Mouse (Mus musculus) neutrophil, adult 59 days (primary cell): Measurements from ENCODE around the gene Duox1. TPM values are rescaled to one million over a fixed set of nuclear protein-coding genes. Genes with fewer than 3 reads are reported as not detected.

Experiments used
- total RNA-seq, 2 experiments: library from RNA; stranded (reverse); gene quantifications; 1 replicate in 1 of 2; 2 replicates in 1 of 2; pipeline ENCODE4 v1.2.4; 2023

The Duox1 gene
- not detected for total RNA-seq

DNA sequence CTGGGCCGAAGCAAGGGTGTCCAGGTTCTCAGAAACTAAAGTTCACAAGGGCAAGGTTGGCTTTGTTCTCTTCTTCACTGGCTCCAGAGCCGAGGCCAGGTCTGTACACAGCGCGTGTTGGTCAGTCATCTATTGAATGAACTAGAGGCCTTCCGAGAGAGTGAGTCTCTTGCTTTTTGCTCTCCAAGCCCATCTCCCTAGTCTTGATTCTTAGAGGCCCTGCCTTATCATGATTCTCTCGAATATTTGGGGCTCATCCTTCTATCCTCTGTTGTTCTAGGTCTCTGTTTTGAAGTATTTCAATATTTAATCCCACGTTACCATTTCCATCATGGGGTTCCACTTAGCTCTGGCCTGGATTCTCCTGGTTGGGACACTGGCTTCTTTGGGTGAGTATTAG is at the start of gene Duox1:
TSS of gene Duox1 (plus strand) at position 301 of the 400 bp plus-strand sequence.

DNA sequence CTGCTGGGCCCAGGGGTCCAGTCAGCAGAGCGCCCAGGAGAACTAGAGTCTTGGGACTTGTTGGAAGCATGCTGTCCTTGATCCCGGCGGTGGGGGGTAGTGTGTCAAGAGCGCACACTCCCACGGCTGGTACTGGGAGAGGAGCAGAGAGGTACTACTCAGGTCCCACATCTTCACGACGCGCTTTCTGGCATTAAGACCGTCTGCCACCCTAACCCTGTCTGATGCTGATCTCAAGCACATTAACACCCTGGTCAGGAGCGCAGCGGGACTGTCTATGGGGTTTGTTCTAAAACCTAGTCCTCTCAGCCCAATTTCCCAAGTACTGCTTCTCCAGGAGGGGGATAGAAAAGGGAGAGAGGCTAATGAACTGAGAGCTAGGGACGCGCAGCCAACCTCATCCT is 17.4 kb upstream of the Duox1 start, which contains the start of gene Duox2:
TSS of gene Duox2 (minus strand) at position 354 of the 404 bp plus-strand sequence.

DNA sequence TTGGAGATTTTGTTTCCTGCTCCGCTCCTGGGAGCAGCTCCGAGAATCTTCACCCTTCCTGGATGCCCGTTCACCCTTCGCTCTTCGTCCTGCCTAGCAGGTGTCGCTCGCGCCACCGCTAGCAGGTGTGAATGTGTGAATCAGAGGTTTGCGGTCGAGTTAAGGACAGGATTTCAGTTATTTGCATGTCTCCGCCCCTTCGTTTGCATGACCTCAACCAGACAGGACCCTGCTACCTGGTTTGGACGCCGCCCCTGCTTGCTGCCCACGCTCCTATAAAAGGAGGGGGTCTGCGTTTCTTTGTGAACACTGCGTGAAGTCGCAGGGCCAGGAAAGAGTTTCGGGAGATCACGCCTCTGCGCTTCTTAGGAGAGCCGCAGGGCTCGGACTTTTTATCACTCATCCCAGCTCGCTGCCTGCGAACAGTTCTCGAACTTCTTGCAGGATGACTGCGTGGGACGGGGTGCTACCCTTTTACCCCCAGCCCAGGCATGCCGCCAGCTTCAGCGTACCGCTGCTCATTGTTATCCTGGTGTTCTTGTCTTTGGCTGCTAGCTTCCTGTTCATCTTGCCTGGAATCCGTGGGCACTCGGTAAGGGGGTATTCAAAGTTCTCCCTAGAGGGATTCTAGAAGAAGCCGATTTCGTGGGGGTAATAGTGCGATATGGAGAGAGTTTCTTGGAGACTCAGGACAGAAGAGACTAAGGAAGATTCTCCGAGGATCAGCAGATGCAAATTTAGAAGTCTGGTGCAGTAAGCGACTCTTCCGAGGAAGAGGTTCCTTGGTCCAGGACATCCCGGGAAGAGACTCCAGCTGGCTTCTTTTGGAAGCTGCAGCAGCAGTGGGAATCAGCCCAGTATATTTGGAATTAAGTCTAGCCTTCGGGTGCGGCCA is 16.6 kb upstream of the Duox1 start, which contains the start of gene Duoxa2:
TSS of gene Duoxa2 (plus strand) at position 305 of the 895 bp plus-strand sequence.

DNA sequence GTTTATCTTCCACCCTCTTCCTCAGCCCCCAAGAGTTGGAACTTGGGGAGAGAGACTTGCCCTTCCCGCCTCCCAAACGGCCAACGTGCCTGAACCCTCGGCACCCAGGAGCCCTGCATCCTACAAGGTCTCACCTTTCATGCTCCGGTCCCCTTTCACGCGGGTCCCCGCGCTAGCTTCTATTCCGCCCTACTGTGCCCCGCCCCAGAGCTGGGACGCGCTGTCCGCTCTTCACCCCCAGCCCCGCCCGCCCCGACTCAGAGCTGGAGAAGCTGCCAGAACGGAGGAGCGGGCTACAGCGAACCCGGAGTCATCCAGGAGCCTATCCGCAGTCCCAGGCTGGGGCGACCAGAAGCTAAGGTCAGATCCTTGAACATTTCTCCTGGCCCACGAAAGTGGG is 1.9 kb upstream of the Duox1 start, which contains the start of gene Duoxa1:
TSS of gene Duoxa1 (minus strand) at position 195 of the 400 bp plus-strand sequence.

DNA sequence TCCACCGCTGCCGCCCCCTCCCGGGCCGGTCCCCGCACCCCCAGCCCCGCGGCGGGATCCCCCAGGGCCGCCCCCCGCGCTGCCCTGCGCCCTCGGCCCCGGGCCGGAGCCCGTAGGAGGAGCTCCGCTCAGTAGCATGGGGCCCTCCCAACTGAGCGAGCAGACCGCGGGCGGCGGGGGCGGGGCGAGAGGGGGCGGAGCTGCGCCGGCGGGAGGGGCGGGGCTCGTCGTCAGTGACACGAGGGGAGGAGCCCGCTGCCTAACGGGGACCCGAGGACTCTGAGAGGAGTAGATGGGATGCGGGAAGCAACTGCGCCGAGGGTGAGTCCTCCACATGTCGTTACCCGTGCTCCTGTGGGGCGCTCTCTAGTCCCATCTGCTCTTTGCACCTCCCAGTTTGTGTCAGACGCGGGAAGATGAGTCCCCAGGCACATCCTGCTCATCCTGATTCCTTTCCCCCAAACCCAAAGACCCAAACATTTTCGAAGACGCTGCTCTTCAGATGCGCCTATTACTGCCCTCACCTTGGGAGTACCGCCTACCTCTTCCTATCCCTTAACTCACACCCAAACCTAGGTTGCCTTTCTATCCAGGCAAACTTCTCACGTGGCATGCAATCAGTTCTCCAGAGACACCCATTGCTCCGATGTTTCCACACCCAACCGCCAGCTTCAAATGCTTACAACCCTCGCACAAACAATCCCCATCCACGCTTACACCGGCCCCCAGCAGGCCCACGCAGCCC is 53.7 kb downstream of the Duox1 start, which contains the start of gene Shf:
TSS of gene Shf (minus strand) at position 168 of the 745 bp plus-strand sequence.

Other genes with a start within 250 kb of the Duox1 start
- 10 to 100 TPM; 25.1 to 25.4 TPM for gene Spg11, start 197.3 kb upstream of the Duox1 start, total RNA-seq
- gene B2m, start 168.0 kb upstream of the Duox1 start, total RNA-seq: 1,000 to 10,000 TPM; 1,167 to 1,220 TPM
- gene Trim69, start 155.0 kb upstream of the Duox1 start, total RNA-seq: under 1 TPM in 1 of 2 experiments, not detected in 1; 0.27 TPM
- not detected for gene Patl2, start 129.5 kb upstream of the Duox1 start, total RNA-seq
- not detected for gene Terb2, start 129.4 kb upstream of the Duox1 start, total RNA-seq
- 10 to 100 TPM; 17.1 to 19.6 TPM for gene Sord, start 80.9 kb upstream of the Duox1 start, total RNA-seq
- not detected for gene Duox2, start 17.2 kb upstream of the Duox1 start, total RNA-seq
- gene Duoxa2, start 16.8 kb upstream of the Duox1 start, total RNA-seq: not detected
- gene Duoxa1, start 1.9 kb upstream of the Duox1 start, total RNA-seq: not detected
- gene Shf, start 53.5 kb downstream of the Duox1 start, total RNA-seq: 1 to 10 TPM; 1.3 to 3.0 TPM
- gene Slc28a2, start 110.8 kb downstream of the Duox1 start, total RNA-seq: 10 to 100 TPM; 38.5 to 43.5 TPM
- gene Gm14085, start 169.3 kb downstream of the Duox1 start, total RNA-seq: 1 to 10 TPM; 4.4 to 5.8 TPM